Mouse (Mus musculus): ENCODE measurements around the gene Large1.

- TF ChIP-seq CTCF (IDR thresholded peaks at IDR 0.05; ENCODE audit: insufficient read depth, low read length) (no peak), POLR2A (IDR thresholded peaks at IDR 0.05; ENCODE audit: borderline replicate concordance, extremely low read depth, low read depth, low read length) (no peak)
Observed at GRCm38 (mm10) chr8:72899321-72899720, 454.0 kb downstream of the Large1 start.
